Mouse (Mus musculus): ENCODE data around the gene Efna2.
"Not testable (repeated sequence)": the region's sequence is repeated elsewhere in the genome, so short reads cannot be mapped to it uniquely, and the experiment has no call there.

Efna2 gene

GRCm38 (mm10) chr10:80155277-80155676 lies 24.0 kb upstream of the Efna2 start:
- DNase-seq (ENCODE audit: low spot score in 2 of 2) = no peak

GRCm38 (mm10) chr10:80156002-80156751 lies 23.1 kb upstream of the Efna2 start:
- no peak for DNase-seq (ENCODE audit: low spot score in 2 of 2)

- no peak for DNase-seq (ENCODE audit: low spot score in 2 of 2)
Measured at GRCm38 (mm10) chr10:80156752-80157053, 22.6 kb upstream of the Efna2 start.

- no peak for DNase-seq (ENCODE audit: low spot score in 2 of 2)
Measured at GRCm38 (mm10) chr10:80157141-80157929, 21.9 kb upstream of the Efna2 start.

- DNase-seq (ENCODE audit: low spot score in 2 of 2) = no peak
Measured at GRCm38 (mm10) chr10:80158307-80158986, 20.8 kb upstream of the Efna2 start.

GRCm38 (mm10) chr10:80159021-80159560 lies 20.2 kb upstream of the Efna2 start:
- DNase-seq (ENCODE audit: low spot score in 2 of 2) = no peak

GRCm38 (mm10) chr10:80159561-80160454 lies 19.5 kb upstream of the Efna2 start:
- DNase-seq (ENCODE audit: low spot score in 2 of 2) = peak; percentile 94 to 98

GRCm38 (mm10) chr10:80160455-80161371 lies 18.6 kb upstream of the Efna2 start:
- DNase-seq (ENCODE audit: low spot score in 2 of 2) = peak in 1 of 2 experiments; percentile 81

GRCm38 (mm10) chr10:80161522-80162242 lies 17.6 kb upstream of the Efna2 start:
- no peak for DNase-seq (ENCODE audit: low spot score in 2 of 2)

GRCm38 (mm10) chr10:80162243-80162608 lies 17.1 kb upstream of the Efna2 start:
- no peak for DNase-seq (ENCODE audit: low spot score in 2 of 2)

GRCm38 (mm10) chr10:80162716-80163299 lies 16.5 kb upstream of the Efna2 start:
- no peak for DNase-seq (ENCODE audit: low spot score in 2 of 2)

GRCm38 (mm10) chr10:80163721-80164120 lies 15.6 kb upstream of the Efna2 start:
- DNase-seq (ENCODE audit: low spot score in 2 of 2) = no peak

- DNase-seq (ENCODE audit: low spot score in 2 of 2) = no peak
Measured at GRCm38 (mm10) chr10:80164161-80164997, 14.9 kb upstream of the Efna2 start.

- DNase-seq (ENCODE audit: low spot score in 2 of 2) = peak; percentile 96 to 98
Measured at GRCm38 (mm10) chr10:80164998-80165344, 14.3 kb upstream of the Efna2 start.

GRCm38 (mm10) chr10:80165392-80166128 lies 13.7 kb upstream of the Efna2 start, which contains the start of gene Cirbp:
Cirbp (plus strand) TSS chr10:80165985.
- DNase-seq (ENCODE audit: low spot score in 2 of 2) = no peak

GRCm38 (mm10) chr10:80166136-80166535 lies 13.1 kb upstream of the Efna2 start:
- not testable (repeated sequence) for DNase-seq (ENCODE audit: low spot score in 2 of 2)

GRCm38 (mm10) chr10:80167460-80168037 lies 11.7 kb upstream of the Efna2 start:
- peak; percentile 99 for DNase-seq (ENCODE audit: low spot score in 2 of 2)

All from cerebellum, postnatal 4 days (tissue).